Mouse (Mus musculus) C2C12 (cell line): ENCODE results near the gene Paqr4.

Experiments
- CEBPB ChIP-seq: IDR thresholded peaks from one replicate; pipeline ENCODE4 v1.6.1; 2011; ENCODE audit warnings: low read depth, mild to moderate bottlenecking, control low read depth, moderate library complexity
- CTCF ChIP-seq: IDR thresholded peaks from one replicate; pipeline ENCODE4 v1.5.1; 2011; ENCODE audit not compliant: control insufficient read depth, insufficient read depth, insufficient read length
- FOSL1 ChIP-seq: IDR thresholded peaks from one replicate; pipeline ENCODE4 v1.8.0; 2011; ENCODE audit warnings: mild to moderate bottlenecking, low read length; ENCODE audit not compliant: poor library complexity, insufficient read depth, severe bottlenecking
- MAX ChIP-seq: IDR thresholded peaks from one replicate; pipeline ENCODE4 v1.6.1; 2011; ENCODE audit warnings: mild to moderate bottlenecking, control low read depth
- MYOD1 ChIP-seq: IDR thresholded peaks from one replicate; pipeline ENCODE4 v1.6.1; 2011; ENCODE audit warnings: low read depth; ENCODE audit not compliant: control insufficient read depth, insufficient read length
- MYOG ChIP-seq: IDR thresholded peaks from one replicate; pipeline ENCODE4 v1.6.1; 2011; ENCODE audit not compliant: control insufficient read depth, insufficient read length; ENCODE audit errors: extremely low read depth
- USF1 ChIP-seq: IDR thresholded peaks from one replicate; pipeline ENCODE4 v1.6.1; 2011; ENCODE audit warnings: low read depth, mild to moderate bottlenecking, control low read depth, moderate library complexity

- TF ChIP-seq CTCF (no peak), USF1 (no peak), MYOG (no peak), MYOD1 (no peak), MAX (no peak), CEBPB (no peak), FOSL1 (no peak)
Measured at GRCm38 (mm10) chr17:23741359-23742209, 917 bp upstream of the Paqr4 start.
